Mouse (Mus musculus) limb, embryonic 12.5 days (tissue): Measurements from ENCODE around the gene Erich3. TPM values are rescaled to one million over a fixed set of nuclear protein-coding genes. Genes with fewer than 3 reads are reported as not detected.

Source experiments
- ATAC-seq: fragments of 200-750 bp; cut with Nextera tagmentation; 2 replicates; pipeline ENCODE4 v1.8.0; 2017; ENCODE audit warnings: low read depth, moderate TSS enrichment; ENCODE audit not compliant: insufficient number of reproducible peaks, insufficient read depth, low FRiP score, low TSS enrichment
- H3K27ac ChIP-seq: fragments of 300-500 bp; sonication (generic); 2 replicates; pipeline ENCODE4 v1.5.1; 2016; ENCODE audit warnings: mild to moderate bottlenecking, moderate library complexity
- H3K27me3 ChIP-seq: fragments of 300-500 bp; sonication (generic); 2 replicates; pipeline ENCODE4 v1.6.1; 2016; ENCODE audit warnings: mild to moderate bottlenecking, moderate library complexity
- H3K36me3 ChIP-seq: fragments of 300-500 bp; sonication (generic); 2 replicates; pipeline ENCODE4 v1.6.1; 2016; ENCODE audit warnings: mild to moderate bottlenecking, moderate library complexity
- H3K4me1 ChIP-seq: fragments of 300-500 bp; sonication (generic); replicated peaks from 2 replicates; pipeline ENCODE4 v1.6.1; 2016
- H3K4me2 ChIP-seq: fragments of 300-500 bp; sonication (generic); 2 replicates; pipeline ENCODE4 v1.6.1; 2016; ENCODE audit warnings: mild to moderate bottlenecking, moderate library complexity
- H3K4me3 ChIP-seq: fragments of 300-500 bp; sonication (generic); replicated peaks from 2 replicates; pipeline ENCODE4 v1.5.1; 2016; ENCODE audit warnings: mild to moderate bottlenecking
- H3K9ac ChIP-seq: fragments of 300-500 bp; sonication (generic); replicated peaks from 2 replicates; pipeline ENCODE4 v1.6.1; 2016; ENCODE audit warnings: mild to moderate bottlenecking, moderate library complexity
- H3K9me3 ChIP-seq: fragments of 300-500 bp; sonication (generic); 2 replicates; pipeline ENCODE4 v1.6.1; 2016; ENCODE audit warnings: mild to moderate bottlenecking, moderate library complexity
- WGBS: fragments of 180-500 bp; shearing (Covaris S2); methylation state at CpG from one replicate; pipeline ENCODE4 v1.1.7; 2016; 5-methylcytosine and 5-hydroxymethylcytosine counted together
- polyA plus RNA-seq: library from polyadenylated mRNA; unstranded; fragments of >200 nt; fragmentation: Nextera tagmentation; extraction: Ambion mirVana; gene quantifications from 2 replicates; pipeline ENCODE4 v1.2.1, GENCODE M21; 2016

The Erich3 gene
- polyA plus RNA-seq, 1 experiment from 2014 or later: 0.15 TPM

GRCm38 (mm10) chr3:154723198-154723597, 59.5 kb downstream of the Erich3 start:
- 0 out of 2 replicates have a peak, but pooled peaks cover 4% of the 10 kb centered on the region for H3K4me1 ChIP-seq
- H3K9ac ChIP-seq: no peak overlapping the region
- H3K27ac ChIP-seq: no peak overlapping the region
- H3K4me3 ChIP-seq: no peak overlapping the region
- H3K27me3 ChIP-seq: no peaks in the 10 kb centered on the region
- no peaks in the 10 kb centered on the region for H3K9me3 ChIP-seq
- H3K4me2 ChIP-seq: no peak overlapping the region
- H3K36me3 ChIP-seq: no peaks in the 10 kb centered on the region
- WGBS: 73% methylated on average over 7 of the region's 7 CpGs
- ATAC-seq: no peak

- H3K4me3 ChIP-seq: no peak overlapping the region
- H3K27ac ChIP-seq: no peak overlapping the region
- no peaks in the 10 kb centered on the region for H3K27me3 ChIP-seq
- H3K4me1 ChIP-seq: peaks cover 11% of the 10 kb centered on the region
- ATAC-seq: no peak
- H3K9me3 ChIP-seq: no peaks in the 10 kb centered on the region
- WGBS: 33% methylated on average over 10 of the region's 10 CpGs
- no peak overlapping the region; the same call in 1 of the 2 replicates for H3K4me2 ChIP-seq
- H3K9ac ChIP-seq: no peak overlapping the region
- no peaks in the 10 kb centered on the region for H3K36me3 ChIP-seq
Measured at GRCm38 (mm10) chr3:154731431-154731830, 67.8 kb downstream of the Erich3 start.

GRCm38 (mm10) chr3:154741496-154741895, 77.8 kb downstream of the Erich3 start:
- H3K27ac ChIP-seq: no peak overlapping the region
- no peaks in the 10 kb centered on the region for H3K36me3 ChIP-seq
- H3K9me3 ChIP-seq: no peaks in the 10 kb centered on the region
- no peak overlapping the region for H3K4me2 ChIP-seq
- H3K4me1 ChIP-seq: no peaks in the 10 kb centered on the region
- WGBS: 68% methylated on average over 5 of the region's 5 CpGs
- ATAC-seq: no peak
- H3K27me3 ChIP-seq: no peaks in the 10 kb centered on the region
- no peak overlapping the region for H3K4me3 ChIP-seq
- no peak overlapping the region for H3K9ac ChIP-seq

- Histone ChIP-seq H3K9me3 (no peaks in the 10 kb centered on the region), H3K27me3 (no peaks in the 10 kb centered on the region), H3K4me2 (no peak overlapping the region), H3K4me1 (no peaks in the 10 kb centered on the region), H3K4me3 (no peak overlapping the region), H3K27ac (no peak overlapping the region), H3K9ac (no peak overlapping the region), H3K36me3 (no peaks in the 10 kb centered on the region)
- ATAC-seq: no peak
- WGBS: 68% methylated on average over 5 of the region's 5 CpGs
Measured at GRCm38 (mm10) chr3:154742927-154743326, 79.3 kb downstream of the Erich3 start.

- Histone ChIP-seq H3K9me3 (no peaks in the 10 kb centered on the region), H3K4me2 (no peak overlapping the region), H3K27me3 (no peaks in the 10 kb centered on the region), H3K9ac (no peak overlapping the region), H3K4me1 (no peaks in the 10 kb centered on the region), H3K27ac (no peak overlapping the region), H3K36me3 (no peaks in the 10 kb centered on the region), H3K4me3 (no peak overlapping the region)
- 89% methylated on average over 2 of the region's 2 CpGs for WGBS
- ATAC-seq: no peak
Measured at GRCm38 (mm10) chr3:154744317-154744716, 80.7 kb downstream of the Erich3 start.

GRCm38 (mm10) chr3:154754505-154754904, 90.8 kb downstream of the Erich3 start:
- ATAC-seq: no peak
- no peaks in the 10 kb centered on the region for H3K36me3 ChIP-seq
- H3K27me3 ChIP-seq: peaks cover 3% of the 10 kb centered on the region; the same call in 1 of the 2 replicates
- no peak overlapping the region for H3K4me2 ChIP-seq
- H3K9ac ChIP-seq: no peak overlapping the region
- WGBS: 49% methylated on average over 3 of the region's 3 CpGs
- H3K4me3 ChIP-seq: no peak overlapping the region
- no peaks in the 10 kb centered on the region for H3K9me3 ChIP-seq
- H3K27ac ChIP-seq: no peak overlapping the region
- H3K4me1 ChIP-seq: no peaks in the 10 kb centered on the region

- no peaks in the 10 kb centered on the region for H3K9me3 ChIP-seq
- no peaks in the 10 kb centered on the region for H3K4me1 ChIP-seq
- H3K9ac ChIP-seq: no peak overlapping the region
- H3K4me3 ChIP-seq: no peak overlapping the region
- H3K36me3 ChIP-seq: no peaks in the 10 kb centered on the region
- no peak overlapping the region for H3K4me2 ChIP-seq
- WGBS: 95% methylated on average over 3 of the region's 3 CpGs
- no peak overlapping the region for H3K27ac ChIP-seq
- no peak for ATAC-seq
- peaks cover 3% of the 10 kb centered on the region; the same call in 1 of the 2 replicates for H3K27me3 ChIP-seq
Measured at GRCm38 (mm10) chr3:154755225-154755624, 91.6 kb downstream of the Erich3 start.

- no peaks in the 10 kb centered on the region for H3K36me3 ChIP-seq
- H3K27me3 ChIP-seq: peaks cover 14% of the 10 kb centered on the region
- H3K9me3 ChIP-seq: no peaks in the 10 kb centered on the region
- WGBS: 47% methylated on average over 3 of the region's 3 CpGs
- no peak overlapping the region for H3K9ac ChIP-seq
- no peak overlapping the region for H3K4me3 ChIP-seq
- H3K4me1 ChIP-seq: no peaks in the 10 kb centered on the region
- ATAC-seq: 0 out of 2 replicates have a peak, but pooled peaks have one; percentile 43
- no peak overlapping the region for H3K4me2 ChIP-seq
- no peak overlapping the region for H3K27ac ChIP-seq
Measured at GRCm38 (mm10) chr3:154758089-154758488, 94.4 kb downstream of the Erich3 start.

GRCm38 (mm10) chr3:154761108-154761507, 97.4 kb downstream of the Erich3 start:
- Histone ChIP-seq H3K27ac (no peak overlapping the region), H3K36me3 (no peaks in the 10 kb centered on the region), H3K4me2 (no peak overlapping the region), H3K4me3 (no peak overlapping the region), H3K9me3 (no peaks in the 10 kb centered on the region), H3K9ac (no peak overlapping the region), H3K4me1 (0 out of 2 replicates have a peak, but pooled peaks cover 3% of the 10 kb centered on the region), H3K27me3 (peaks cover 25% of the 10 kb centered on the region)
- no peak for ATAC-seq
- WGBS: 87% methylated on average over 3 of the region's 3 CpGs

- WGBS: 50% methylated on average over 9 of the region's 9 CpGs
- ATAC-seq: no peak
- no peaks in the 10 kb centered on the region for H3K9me3 ChIP-seq
- no peak overlapping the region for H3K9ac ChIP-seq
- H3K27me3 ChIP-seq: peaks cover 25% of the 10 kb centered on the region
- no peaks in the 10 kb centered on the region for H3K36me3 ChIP-seq
- H3K27ac ChIP-seq: no peak overlapping the region
- no peak overlapping the region for H3K4me3 ChIP-seq
- H3K4me2 ChIP-seq: no peak overlapping the region
- 0 out of 2 replicates have a peak, but pooled peaks cover 3% of the 10 kb centered on the region for H3K4me1 ChIP-seq
Measured at GRCm38 (mm10) chr3:154763374-154763773, 99.7 kb downstream of the Erich3 start.

- Histone ChIP-seq H3K9ac (no peak overlapping the region), H3K4me2 (no peak overlapping the region), H3K36me3 (no peaks in the 10 kb centered on the region), H3K9me3 (no peaks in the 10 kb centered on the region), H3K4me3 (no peak overlapping the region), H3K27me3 (peaks cover 25% of the 10 kb centered on the region), H3K27ac (no peak overlapping the region), H3K4me1 (0 out of 2 replicates have a peak, but pooled peaks cover 3% of the 10 kb centered on the region)
- ATAC-seq: no peak
- 75% methylated on average over 7 of the region's 7 CpGs for WGBS
Measured at GRCm38 (mm10) chr3:154764115-154764514, 100.5 kb downstream of the Erich3 start.

GRCm38 (mm10) chr3:154766321-154766720, 102.7 kb downstream of the Erich3 start:
- WGBS: 72% methylated on average over 4 of the region's 4 CpGs
- Histone ChIP-seq H3K27ac (no peak overlapping the region), H3K9ac (no peak overlapping the region), H3K4me3 (no peak overlapping the region), H3K27me3 (peaks cover 25% of the 10 kb centered on the region), H3K36me3 (no peaks in the 10 kb centered on the region), H3K4me2 (no peak overlapping the region), H3K4me1 (0 out of 2 replicates have a peak, but pooled peaks cover 3% of the 10 kb centered on the region), H3K9me3 (no peaks in the 10 kb centered on the region)
- no peak; the same call in 1 of the 2 replicates for ATAC-seq
